Mouse (Mus musculus) limb, embryonic 15.5 days (tissue): ENCODE results near the gene Amigo1. TPM values are rescaled to one million over a fixed set of nuclear protein-coding genes. Genes with fewer than 3 reads are reported as not detected.

Experiments used
- ATAC-seq: fragments of 200-750 bp; cut with Nextera tagmentation; 2 replicates; pipeline ENCODE4 v1.8.0; 2017; ENCODE audit warnings: low read depth, moderate TSS enrichment; ENCODE audit not compliant: insufficient number of reproducible peaks, low FRiP score, low TSS enrichment
- H3K27ac ChIP-seq: fragments of 300-500 bp; sonication (generic); 2 replicates; pipeline ENCODE4 v1.5.1; 2015; ENCODE audit warnings: moderate library complexity, mild to moderate bottlenecking, inconsistent platforms
- H3K27me3 ChIP-seq: fragments of 300-500 bp; sonication (generic); 2 replicates; pipeline ENCODE4 v1.6.1; 2015; ENCODE audit warnings: inconsistent platforms
- H3K36me3 ChIP-seq: fragments of 300-500 bp; sonication (generic); 2 replicates; pipeline ENCODE4 v1.6.1; 2015; ENCODE audit warnings: inconsistent platforms
- H3K4me1 ChIP-seq: fragments of 300-500 bp; sonication (generic); 2 replicates; pipeline ENCODE4 v1.6.1; 2015; ENCODE audit warnings: inconsistent platforms
- H3K4me2 ChIP-seq: fragments of 300-500 bp; sonication (generic); 2 replicates; pipeline ENCODE4 v1.6.1; 2015; ENCODE audit warnings: mild to moderate bottlenecking, inconsistent platforms
- H3K4me3 ChIP-seq: fragments of 300-500 bp; sonication (generic); 2 replicates; pipeline ENCODE4 v1.5.1; 2015; ENCODE audit warnings: mild to moderate bottlenecking, inconsistent platforms
- H3K9ac ChIP-seq: fragments of 300-500 bp; sonication (generic); 2 replicates; pipeline ENCODE4 v1.6.1; 2015; ENCODE audit warnings: inconsistent platforms
- H3K9me3 ChIP-seq: fragments of 300-500 bp; sonication (generic); 2 replicates; pipeline ENCODE4 v1.6.1; 2016; ENCODE audit warnings: inconsistent platforms
- WGBS: fragments of 180-500 bp; shearing (Covaris S2); methylation state at CpG from one replicate; pipeline ENCODE4 v1.1.7; 2015; 5-methylcytosine and 5-hydroxymethylcytosine counted together
- polyA plus RNA-seq: library from polyadenylated mRNA; unstranded; fragments of >200 nt; fragmentation: Nextera tagmentation; extraction: Ambion mirVana; gene quantifications from 2 replicates; pipeline ENCODE4 v1.2.1, GENCODE M21; 2015

The Amigo1 gene
- 4.7 and 5.4 TPM in 2 replicates for polyA plus RNA-seq

- H3K4me1 ChIP-seq, result peaks cover 23% of the 10 kb centered on the region
- ATAC-seq, result peak; percentile 50
- 2% methylated on average over 85 of the region's 100 CpGs for WGBS
- H3K4me2 ChIP-seq, result peak within 1 kb of the TSS; percentile 94
- peak within 1 kb of the TSS; percentile 63 for H3K9ac ChIP-seq
- no peaks in the 10 kb centered on the region for H3K9me3 ChIP-seq
- H3K36me3 ChIP-seq, result no peaks in the 10 kb centered on the region
- H3K27me3 ChIP-seq, result peaks cover 5% of the 10 kb centered on the region; the same call in 1 of the 2 replicates
- peak within 1 kb of the TSS; percentile 71 for H3K4me3 ChIP-seq
- no peak within 1 kb of the TSS; the same call in 1 of the 2 replicates for H3K27ac ChIP-seq
Observed at GRCm38 (mm10) chr3:108186098-108187047, at the start of gene Amigo1. Amigo1 (plus strand) TSS chr3:108186335.

- Histone ChIP-seq H3K9ac (no peak overlapping the region), H3K27ac (no peak overlapping the region), H3K9me3 (no peaks in the 10 kb centered on the region), H3K4me3 (no peak overlapping the region), H3K36me3 (peaks cover 5% of the 10 kb centered on the region; the same call in 1 of the 2 replicates), H3K4me2 (no peak overlapping the region), H3K4me1 (peaks cover 3% of the 10 kb centered on the region; the same call in 1 of the 2 replicates), H3K27me3 (no peaks in the 10 kb centered on the region)
- no peak for ATAC-seq
- WGBS, result 82% methylated on average over 1 of the region's 1 CpGs
Observed at GRCm38 (mm10) chr3:108139113-108139512, 47.0 kb upstream of the Amigo1 start.

GRCm38 (mm10) chr3:108140786-108141185 is 45.3 kb upstream of the Amigo1 start:
- no peaks in the 10 kb centered on the region for H3K9me3 ChIP-seq
- H3K4me3 ChIP-seq, result no peak overlapping the region
- peaks cover 5% of the 10 kb centered on the region; the same call in 1 of the 2 replicates for H3K36me3 ChIP-seq
- H3K4me2 ChIP-seq, result no peak overlapping the region
- ATAC-seq, result no peak
- no peak overlapping the region for H3K27ac ChIP-seq
- 76% methylated on average over 4 of the region's 4 CpGs for WGBS
- H3K9ac ChIP-seq, result no peak overlapping the region
- no peaks in the 10 kb centered on the region for H3K27me3 ChIP-seq
- peaks cover 10% of the 10 kb centered on the region for H3K4me1 ChIP-seq

GRCm38 (mm10) chr3:108145534-108146445 is 40.3 kb upstream of the Amigo1 start, which contains the start of gene Gnai3:
Gnai3 (minus strand) TSS chr3:108146146.
- Histone ChIP-seq H3K4me3 (peak within 1 kb of the TSS; percentile 96), H3K36me3 (no peaks in the 10 kb centered on the region), H3K9me3 (no peaks in the 10 kb centered on the region), H3K9ac (peak within 1 kb of the TSS; percentile 97), H3K27ac (peak within 1 kb of the TSS; percentile 97), H3K4me2 (peak within 1 kb of the TSS; percentile 74), H3K4me1 (peaks cover 21% of the 10 kb centered on the region), H3K27me3 (no peaks in the 10 kb centered on the region)
- WGBS, result under 1% methylated on average over 63 of the region's 63 CpGs
- ATAC-seq, result peak; percentile 89

GRCm38 (mm10) chr3:108146671-108147070 is 39.5 kb upstream of the Amigo1 start:
- Histone ChIP-seq H3K4me2 (peak overlapping the region; percentile 74), H3K36me3 (no peaks in the 10 kb centered on the region), H3K9me3 (no peaks in the 10 kb centered on the region), H3K9ac (no peak overlapping the region), H3K27me3 (no peaks in the 10 kb centered on the region), H3K4me3 (peak overlapping the region; percentile 96), H3K4me1 (peaks cover 21% of the 10 kb centered on the region), H3K27ac (peak overlapping the region; percentile 97; the same call in 1 of the 2 replicates)
- 60% methylated on average over 5 of the region's 5 CpGs for WGBS
- no peak for ATAC-seq

- Histone ChIP-seq H3K27me3 (no peaks in the 10 kb centered on the region), H3K27ac (peak overlapping the region; percentile 55; the same call in 1 of the 2 replicates), H3K4me2 (no peak overlapping the region), H3K9me3 (no peaks in the 10 kb centered on the region), H3K4me1 (peaks cover 21% of the 10 kb centered on the region), H3K9ac (no peak overlapping the region), H3K36me3 (no peaks in the 10 kb centered on the region), H3K4me3 (no peak overlapping the region)
- 63% methylated on average over 11 of the region's 11 CpGs for WGBS
- ATAC-seq, result 0 out of 2 replicates have a peak, but pooled peaks have one; percentile 53
Observed at GRCm38 (mm10) chr3:108147386-108148235, 38.5 kb upstream of the Amigo1 start.

GRCm38 (mm10) chr3:108152290-108152689 is 33.8 kb upstream of the Amigo1 start:
- no peak overlapping the region for H3K4me2 ChIP-seq
- peaks cover 5% of the 10 kb centered on the region; the same call in 1 of the 2 replicates for H3K4me1 ChIP-seq
- no peaks in the 10 kb centered on the region for H3K9me3 ChIP-seq
- WGBS, result 87% methylated on average over 3 of the region's 3 CpGs
- no peak overlapping the region for H3K27ac ChIP-seq
- no peak overlapping the region for H3K9ac ChIP-seq
- no peak overlapping the region for H3K4me3 ChIP-seq
- ATAC-seq, result no peak
- H3K36me3 ChIP-seq, result no peaks in the 10 kb centered on the region
- H3K27me3 ChIP-seq, result no peaks in the 10 kb centered on the region

GRCm38 (mm10) chr3:108154656-108155055 is 31.5 kb upstream of the Amigo1 start, which contains the start of gene Gpr61:
Gpr61 (minus strand) TSS chr3:108154882.
- Histone ChIP-seq H3K27me3 (no peaks in the 10 kb centered on the region), H3K9ac (no peak within 1 kb of the TSS), H3K9me3 (no peaks in the 10 kb centered on the region), H3K36me3 (no peaks in the 10 kb centered on the region), H3K27ac (no peak within 1 kb of the TSS), H3K4me1 (no peaks in the 10 kb centered on the region), H3K4me3 (no peak within 1 kb of the TSS), H3K4me2 (no peak within 1 kb of the TSS)
- ATAC-seq, result no peak
- WGBS, result 44% methylated on average over 4 of the region's 4 CpGs

- Histone ChIP-seq H3K27ac (no peak overlapping the region), H3K4me1 (no peaks in the 10 kb centered on the region), H3K36me3 (no peaks in the 10 kb centered on the region), H3K4me2 (no peak overlapping the region), H3K4me3 (no peak overlapping the region), H3K9ac (no peak overlapping the region; the same call in 1 of the 2 replicates), H3K9me3 (no peaks in the 10 kb centered on the region), H3K27me3 (no peaks in the 10 kb centered on the region)
- ATAC-seq, result peak; percentile 38
- 57% methylated on average over 9 of the region's 9 CpGs for WGBS
Observed at GRCm38 (mm10) chr3:108158383-108159037, 27.6 kb upstream of the Amigo1 start.

- no peak for ATAC-seq
- Histone ChIP-seq H3K9ac (no peak overlapping the region), H3K4me2 (no peak overlapping the region), H3K27me3 (no peaks in the 10 kb centered on the region), H3K9me3 (no peaks in the 10 kb centered on the region), H3K36me3 (no peaks in the 10 kb centered on the region), H3K4me1 (peaks cover 42% of the 10 kb centered on the region), H3K27ac (no peak overlapping the region), H3K4me3 (no peak overlapping the region)
- 59% methylated on average over 5 of the region's 5 CpGs for WGBS
Observed at GRCm38 (mm10) chr3:108164091-108164490, 22.0 kb upstream of the Amigo1 start.
